Mouse (Mus musculus): ENCODE data around the gene Gm10392.

The Gm10392 gene

DNA sequence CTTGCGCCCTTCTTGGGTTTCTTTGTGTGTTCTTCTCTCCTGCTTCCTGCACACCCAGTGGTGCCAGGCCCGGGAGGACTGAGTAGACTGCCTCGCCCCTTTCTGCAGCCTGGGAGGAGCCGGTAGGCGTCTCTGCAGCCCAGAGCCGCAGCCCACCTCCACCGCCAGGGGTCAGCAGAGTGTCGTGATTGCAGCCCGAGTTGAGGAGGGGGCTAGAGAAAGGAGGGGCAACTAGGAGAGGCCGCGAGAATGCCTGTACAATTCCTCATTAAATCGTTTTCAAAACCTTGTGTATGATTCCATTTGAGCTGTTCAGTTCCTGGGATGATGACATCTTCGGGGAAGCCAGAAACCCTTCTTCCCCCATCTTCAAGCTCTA is 27.9 kb downstream of the Gm10392 start:
- peak; percentile 86 to 88 for DNase-seq

DNA sequence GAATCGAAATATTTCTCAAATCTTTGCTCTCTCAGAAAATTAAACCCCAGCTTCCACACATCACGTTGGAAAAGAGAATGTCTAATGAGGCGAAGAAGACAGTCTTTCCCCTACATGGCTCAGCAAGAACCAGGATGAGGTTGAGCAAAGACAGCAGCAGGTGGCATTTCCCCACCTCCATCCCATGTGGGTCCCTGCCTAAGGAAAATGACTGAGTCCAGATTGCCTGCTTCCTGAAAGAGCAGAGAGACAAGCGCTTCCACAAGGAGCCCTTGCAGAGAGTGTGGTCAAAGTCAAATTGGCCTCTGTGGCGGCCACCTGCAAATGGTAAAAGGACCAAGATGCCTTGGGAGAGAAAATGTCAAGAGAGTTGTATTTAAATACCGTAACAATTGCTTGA is 28.5 kb downstream of the Gm10392 start:
- no peak for DNase-seq

DNA sequence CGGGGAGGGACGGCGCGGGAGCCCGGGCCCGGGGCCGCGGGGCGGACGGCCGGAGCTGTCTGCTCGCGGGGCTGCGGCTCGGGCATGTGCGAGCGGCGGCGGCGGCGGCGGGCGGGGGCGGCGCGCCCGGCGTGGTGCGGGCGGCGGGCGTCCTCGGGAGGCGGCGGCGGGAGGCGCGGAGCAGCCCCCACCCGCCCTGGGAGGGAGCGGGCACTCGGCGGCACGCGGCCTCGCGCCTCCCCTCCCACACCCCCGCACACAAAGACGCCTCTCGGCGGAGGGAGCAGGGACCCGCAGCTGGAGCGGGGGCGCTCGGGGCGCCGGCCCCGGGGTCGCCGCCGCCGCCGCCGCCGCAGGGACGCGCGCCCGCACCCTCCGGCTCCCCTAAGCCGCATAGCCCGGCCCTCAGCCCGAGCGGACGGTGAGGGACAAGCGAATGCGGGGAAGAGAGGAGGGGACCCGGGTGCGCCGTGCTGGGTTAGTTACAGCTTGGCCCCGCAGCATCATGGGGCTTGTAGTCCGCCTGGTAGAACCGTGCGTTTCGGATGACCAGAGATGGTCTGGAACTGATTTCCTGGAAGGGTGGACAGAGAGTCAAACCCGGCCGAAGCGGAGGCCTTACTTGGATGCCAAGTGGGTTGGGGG is 29.3 kb downstream of the Gm10392 start, which contains the start of gene Ankrd13b:
Ankrd13b (minus strand) TSS at position 88 of the 645 bp plus-strand sequence.
- peak; percentile 42 to 49 for DNase-seq

DNA sequence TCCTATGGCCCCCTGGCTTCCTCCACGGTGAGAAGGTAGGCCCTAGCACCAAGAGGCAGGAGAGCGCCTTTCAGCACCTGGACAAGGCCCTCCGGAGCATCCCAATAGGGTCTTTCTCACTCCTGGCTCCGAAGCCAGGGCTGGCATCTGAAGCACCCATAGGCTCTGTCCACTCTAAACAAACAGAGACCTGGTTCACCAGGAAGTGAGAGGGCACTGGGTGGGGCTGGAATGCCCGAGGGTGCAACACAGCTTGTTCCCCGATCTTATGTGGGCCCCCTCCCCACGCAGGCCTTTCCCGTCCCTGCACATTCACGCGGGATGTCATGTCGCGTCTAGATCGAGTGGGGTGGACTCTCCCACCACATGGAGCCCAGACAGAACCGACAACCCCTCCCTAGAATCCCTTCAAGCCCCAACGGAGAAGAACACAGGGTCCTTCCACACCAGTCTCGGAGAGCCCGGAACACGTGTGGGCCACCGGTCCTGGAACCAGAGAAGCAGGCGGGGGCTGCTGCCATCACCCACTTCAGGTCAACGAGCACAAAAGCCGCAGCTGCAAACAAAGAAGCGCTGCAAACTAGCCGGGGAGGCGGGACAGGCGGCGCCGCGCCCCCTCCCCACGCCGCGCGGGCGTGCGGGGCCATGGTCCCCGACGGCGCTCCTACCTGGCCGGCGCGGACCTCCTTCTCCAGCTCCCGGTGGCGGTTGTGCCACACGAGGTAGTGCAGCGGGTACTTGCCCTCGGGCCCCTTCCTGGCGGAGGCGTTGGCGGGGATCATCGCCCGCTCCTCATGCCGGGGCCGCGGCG is 30.0 kb downstream of the Gm10392 start:
- DNase-seq: no peak

DNA sequence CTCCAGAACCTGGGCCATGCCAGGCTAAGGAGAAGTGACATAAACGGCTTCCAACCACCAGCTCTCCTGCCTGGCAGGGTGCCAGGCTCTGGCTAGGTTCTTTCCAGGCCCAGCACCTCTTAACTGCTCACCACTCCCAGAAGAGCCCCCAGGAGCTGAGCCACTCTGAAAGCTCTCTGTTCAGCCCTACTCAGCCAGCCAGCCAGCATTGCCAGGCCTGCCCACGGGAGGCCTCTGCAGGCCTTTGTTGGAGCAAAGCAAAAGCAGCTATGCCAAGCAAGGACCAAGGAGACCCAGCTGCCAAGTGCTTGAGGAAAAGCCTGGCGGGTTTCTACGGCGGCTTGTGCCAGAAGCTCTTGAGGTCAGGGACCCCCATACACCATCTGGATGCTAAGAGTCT is 32.2 kb downstream of the Gm10392 start:
- no peak for DNase-seq

DNA sequence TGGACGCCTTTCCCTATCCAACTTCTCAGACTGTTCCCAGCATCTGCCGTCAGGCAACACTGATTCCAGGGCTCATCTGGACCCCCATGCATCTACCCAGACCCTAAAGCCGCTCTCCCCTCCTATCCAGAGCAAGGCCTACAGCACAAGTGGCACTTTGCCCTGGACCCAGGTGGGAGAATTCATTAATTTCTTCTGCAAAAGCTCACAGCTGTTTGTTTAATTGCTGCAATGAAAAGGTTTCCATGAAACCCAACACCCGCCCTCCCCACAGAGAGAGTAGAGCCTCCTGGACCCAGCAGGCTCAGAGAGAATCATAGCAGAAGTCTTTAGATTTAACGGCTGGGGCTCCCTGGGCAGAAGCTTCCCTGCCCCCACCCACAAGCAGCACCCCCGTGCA is 33.8 kb downstream of the Gm10392 start:
- no peak for DNase-seq

DNA sequence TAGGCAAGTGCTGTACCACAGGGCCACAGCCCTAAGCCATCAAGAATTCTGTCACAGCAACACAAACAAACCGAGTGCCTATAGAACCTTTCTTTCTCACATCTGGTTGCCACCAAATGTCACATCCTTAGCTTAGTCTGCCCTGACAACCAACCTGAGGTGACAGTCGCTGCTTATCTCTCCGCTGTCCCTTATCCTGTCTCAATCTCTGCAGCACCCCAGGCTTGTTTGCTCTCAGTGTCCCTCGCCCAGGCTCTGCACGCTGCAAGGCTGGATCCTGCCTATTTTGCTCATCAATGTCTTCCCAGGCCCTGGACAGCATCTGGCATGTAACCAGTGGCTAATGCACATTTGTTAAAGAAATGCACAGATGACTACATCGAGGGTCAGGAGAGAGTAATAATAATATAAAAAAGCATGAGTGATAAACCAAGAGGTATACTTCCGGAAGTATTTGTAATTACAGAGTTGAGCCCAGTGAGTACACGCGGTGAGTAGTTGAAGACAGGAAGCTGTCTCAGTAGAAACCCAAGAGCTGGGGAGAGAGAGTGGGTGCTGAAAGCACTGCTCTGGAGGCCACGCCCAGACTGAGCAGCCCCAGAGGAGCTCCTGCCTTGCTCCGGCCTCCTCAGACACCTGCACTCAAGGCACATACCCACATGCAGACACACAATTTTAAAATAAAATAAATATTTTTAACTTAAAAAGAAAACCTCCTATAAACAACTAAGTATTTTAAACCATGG is 35.3 kb downstream of the Gm10392 start:
- peak; percentile 61 to 72 for DNase-seq

DNA sequence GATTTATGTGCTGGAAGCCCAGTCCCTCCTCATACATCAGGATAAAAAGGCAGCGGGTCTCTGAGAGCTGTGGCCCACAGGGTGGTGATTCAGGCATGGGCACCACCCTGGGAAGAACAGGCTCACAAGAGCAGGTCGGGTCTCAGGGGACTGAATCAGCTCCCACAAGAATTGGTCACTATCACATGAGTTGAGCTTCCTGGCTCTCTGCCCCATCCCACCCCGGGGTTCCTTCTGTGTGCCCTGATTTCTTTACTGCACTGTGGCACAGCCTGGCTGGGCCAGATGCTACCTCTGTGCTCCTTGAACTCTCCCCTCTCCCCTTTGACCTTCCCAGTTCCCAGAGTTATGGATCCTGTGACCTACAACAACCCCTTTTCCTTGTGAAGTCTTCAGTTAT is 36.0 kb downstream of the Gm10392 start:
- no peak for DNase-seq

DNA sequence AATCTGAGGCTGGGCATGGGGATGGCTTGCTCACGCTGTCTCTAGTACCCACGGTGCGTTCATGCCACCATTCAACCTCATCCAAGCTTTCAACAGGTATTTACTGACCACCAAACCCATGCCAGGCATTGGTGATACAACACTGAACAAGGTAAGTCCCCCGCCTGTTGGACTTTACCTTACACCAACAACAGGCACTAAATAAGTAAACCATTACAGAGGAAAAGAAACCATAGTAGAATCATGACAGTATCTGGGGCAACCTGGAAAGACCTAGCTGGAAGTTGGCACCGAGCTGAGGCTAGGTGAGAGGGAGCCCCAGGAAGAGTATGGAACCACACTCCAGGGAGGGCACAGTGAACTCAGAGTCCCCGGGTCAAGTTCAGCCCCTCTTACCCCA is 42.1 kb downstream of the Gm10392 start:
- DNase-seq: no peak

DNA sequence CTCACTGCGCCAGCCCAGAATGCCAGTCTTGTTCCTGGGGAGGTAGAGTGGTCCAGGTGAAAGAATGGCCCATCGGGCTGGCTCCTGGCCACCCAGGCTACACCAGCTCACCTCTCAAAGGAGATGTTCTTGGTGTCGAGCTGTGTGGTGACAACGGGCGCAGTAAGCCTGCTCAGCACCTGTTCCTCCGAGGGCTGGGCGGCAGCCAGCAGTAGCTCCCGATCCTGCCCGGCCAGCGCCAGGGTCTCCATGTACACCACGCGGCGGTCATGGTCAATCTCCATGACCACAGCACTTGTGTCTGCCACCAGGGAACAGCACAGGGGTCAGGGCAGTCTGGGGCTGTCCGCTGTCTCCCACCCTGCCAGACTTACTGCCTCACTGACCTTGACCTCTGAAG is 42.8 kb downstream of the Gm10392 start:
- no peak for DNase-seq

DNA sequence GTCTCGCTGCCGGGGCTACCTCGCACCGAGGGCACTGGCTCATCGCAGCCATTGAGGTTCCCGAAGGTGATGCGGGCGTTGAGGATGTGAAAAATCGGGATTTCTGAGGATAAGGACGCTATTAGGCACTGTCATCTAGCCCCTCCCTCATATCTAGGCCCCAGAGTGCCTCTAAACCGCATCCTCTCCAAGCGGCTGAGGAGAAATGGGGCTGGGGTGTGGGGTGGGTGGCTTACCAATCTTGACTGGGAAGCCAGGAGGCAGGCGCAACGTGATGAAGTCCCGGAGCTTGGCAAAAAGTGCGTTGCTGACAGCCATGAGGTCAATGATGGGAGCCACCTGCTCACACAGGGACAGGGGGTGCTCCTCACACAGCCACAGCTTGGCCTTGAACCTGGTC is 46.2 kb downstream of the Gm10392 start:
- no peak for DNase-seq

DNA sequence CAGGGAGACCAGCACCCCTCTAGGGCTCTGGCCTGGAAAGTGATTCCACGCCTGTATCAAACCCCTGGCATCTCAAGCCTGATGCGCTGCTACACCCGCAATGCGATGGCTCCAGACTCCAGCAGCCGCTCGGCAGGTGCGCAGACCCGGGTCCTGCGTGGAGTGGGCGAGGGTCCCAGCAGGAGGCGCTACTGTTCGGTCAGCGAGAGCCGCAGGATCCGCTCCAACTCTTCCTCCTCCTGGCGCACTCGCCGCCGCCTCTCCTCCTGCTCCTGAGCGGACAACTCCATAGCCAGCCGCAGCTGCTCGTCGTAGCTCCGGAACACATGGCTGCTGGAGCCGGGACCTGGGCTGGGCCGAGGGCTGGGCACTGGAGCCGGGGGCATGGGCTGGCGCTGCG is 47.6 kb downstream of the Gm10392 start:
- no peak for DNase-seq

DNA sequence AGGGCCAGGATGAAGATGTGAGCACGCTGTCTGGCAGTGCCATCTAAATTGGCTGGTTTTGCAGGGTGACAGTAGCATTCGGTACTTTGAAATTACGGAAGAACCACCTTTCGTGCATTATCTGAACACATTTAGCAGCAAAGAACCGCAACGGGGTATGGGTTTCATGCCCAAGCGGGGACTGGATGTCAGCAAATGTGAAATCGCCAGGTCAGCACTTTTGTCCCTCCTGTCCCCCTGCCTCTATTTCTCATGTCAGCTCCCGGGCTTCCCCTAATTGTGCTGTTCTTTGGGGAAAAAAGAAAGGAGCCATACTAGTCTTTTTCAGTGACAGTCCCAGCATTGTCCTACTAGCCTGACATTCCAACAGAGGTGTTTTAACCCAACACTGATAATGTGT is 50.6 kb downstream of the Gm10392 start:
- DNase-seq: no peak

DNA sequence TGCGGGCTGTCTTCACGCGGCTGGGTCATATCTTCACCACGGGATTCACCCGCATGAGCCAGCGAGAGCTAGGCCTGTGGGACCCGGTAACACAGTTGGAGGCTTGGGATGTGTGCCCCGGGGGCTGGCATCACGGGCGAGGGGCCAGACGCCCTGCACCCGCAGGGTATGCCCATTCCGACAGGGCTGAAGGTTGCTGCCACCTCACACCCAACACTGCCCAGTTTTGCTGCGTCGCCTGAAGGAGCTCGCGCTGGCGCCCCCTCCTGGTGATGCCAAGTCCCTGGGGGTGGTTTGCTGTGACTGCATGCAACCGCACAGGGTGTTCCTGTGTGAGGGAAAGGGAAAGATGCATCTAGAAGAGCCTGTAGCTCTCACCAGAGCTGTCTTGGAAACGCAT is 51.2 kb downstream of the Gm10392 start:
- peak; percentile 61 to 64 for DNase-seq

DNA sequence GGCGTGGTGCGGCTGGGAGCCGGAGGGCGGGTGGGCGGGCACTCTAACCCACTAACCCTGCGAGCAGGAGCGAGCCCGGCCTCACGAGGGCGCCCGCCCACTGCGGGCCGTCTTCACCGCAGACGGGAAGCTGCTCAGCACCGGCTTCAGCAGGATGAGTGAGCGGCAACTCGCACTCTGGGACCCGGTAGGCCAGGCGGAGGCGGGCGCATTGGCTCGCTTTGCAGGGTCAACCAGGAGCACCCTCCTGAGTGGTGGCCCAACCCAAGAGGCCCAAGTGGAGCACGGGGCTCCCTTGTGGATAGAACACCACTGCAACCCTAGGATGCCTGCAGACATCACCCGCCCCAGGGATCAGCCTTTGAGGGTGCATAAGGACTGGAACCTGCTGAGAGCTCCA is 51.8 kb downstream of the Gm10392 start:
- peak; percentile 76 to 81 for DNase-seq
